Mouse (Mus musculus) left cerebral cortex, postnatal 10 days (tissue): Measurements from ENCODE around the gene Trim37. TPM values are rescaled to one million over a fixed set of nuclear protein-coding genes. Genes with fewer than 3 reads are reported as not detected.
"Not testable (repeated sequence)": the region's sequence is repeated elsewhere in the genome, so short reads cannot be mapped to it uniquely, and the experiment has no call there.

Experiments used
- DNase-seq, 2 experiments: peaks; one replicate each; pipeline ENCODE4 v3.0.0; 2021 to 2022; ENCODE audit warnings: low spot score in 2 of 2, mixed read lengths in 1 of 2; ENCODE audit errors: extremely low spot score in 1 of 2
- intact Hi-C: fragments of 180-260 bp; cut with DNase I; formaldehyde crosslinking; loops from one replicate; pipeline ENCODE4 v1.15.1; 2025
- microRNA-seq: library from miRNA; unstranded; fragments of <30 nt; microRNA quantifications from one replicate; pipeline ENCODE4 v1.2.0, GENCODE M21; 2022
- total RNA-seq, 2 experiments: library from RNA; stranded (reverse); gene quantifications; 2 replicates each; pipeline ENCODE4 v1.2.3; 2021

Trim37 gene
- total RNA-seq, 2 experiments from 2014 or later = 176 to 177 TPM

GRCm38 (mm10) chr11:87259792-87260191 is 132.9 kb downstream of the Trim37 start:
- DNase-seq = no peak
- intact Hi-C loops = no loop called here

DNA sequence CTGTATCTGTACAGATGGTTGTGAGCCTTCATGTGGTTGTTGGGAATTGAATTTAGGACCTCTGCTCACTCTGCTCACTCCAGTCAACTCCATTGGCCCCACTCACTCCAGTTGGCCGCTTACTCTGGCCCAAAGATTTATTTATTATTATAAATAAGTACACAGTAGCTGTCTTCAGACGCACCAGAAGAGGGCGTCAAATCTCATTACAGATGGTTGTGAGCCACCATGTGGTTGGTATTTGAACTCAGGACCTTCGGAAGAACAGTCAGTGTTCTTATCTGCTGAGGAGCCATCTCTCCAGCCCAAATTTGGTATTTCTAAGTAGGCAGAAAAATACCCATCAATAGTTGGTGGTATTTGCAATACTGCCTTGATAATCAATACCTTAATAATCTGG is 134.8 kb downstream of the Trim37 start:
- intact Hi-C loops, DNase-seq: not testable (repeated sequence)

DNA sequence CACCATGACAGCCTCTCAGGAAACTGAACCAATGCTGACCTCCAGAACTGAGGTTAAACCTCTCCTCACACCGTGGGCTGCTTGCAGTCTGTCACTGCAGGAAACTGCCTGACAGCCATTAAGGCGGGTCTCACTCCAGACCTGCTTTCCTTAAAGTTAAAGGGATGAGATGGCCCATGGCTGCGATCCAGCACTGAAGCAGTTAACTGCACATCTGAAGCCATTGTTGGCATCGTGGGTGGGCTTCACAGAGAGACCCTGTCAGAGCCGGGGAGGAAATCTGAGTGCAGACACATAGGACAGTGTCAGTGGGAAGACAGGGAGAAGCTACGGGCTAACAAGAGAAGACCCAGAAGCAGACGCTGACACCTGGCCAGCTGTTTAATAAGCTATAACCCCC is 137.1 kb downstream of the Trim37 start:
- intact Hi-C loops = no loop called here
- DNase-seq = no peak

DNA sequence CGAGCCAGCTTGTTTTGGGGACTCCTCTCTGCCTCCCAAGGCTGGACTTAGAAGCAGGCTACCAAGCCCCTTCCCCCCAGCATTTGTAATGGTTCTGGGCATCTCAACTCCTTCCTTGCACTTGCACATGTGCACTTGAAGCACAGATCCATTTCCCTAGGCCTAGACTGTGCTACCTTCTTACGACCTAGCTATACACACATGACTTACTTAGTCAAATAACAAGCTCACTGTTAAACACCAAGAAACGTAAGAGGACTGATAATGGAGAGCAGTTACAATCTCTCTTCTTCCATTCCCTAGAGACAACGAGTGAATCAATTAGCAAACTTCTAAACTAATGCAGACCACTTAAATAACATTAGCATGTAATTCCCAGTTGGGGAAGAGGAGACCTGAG is 139.4 kb downstream of the Trim37 start:
- intact Hi-C loops = no loop called here
- no peak for DNase-seq

GRCm38 (mm10) chr11:87268803-87269202 is 141.9 kb downstream of the Trim37 start:
- DNase-seq = no peak
- intact Hi-C loops = no loop called here

Small RNA genes within 50 kb of the gene (microRNA-seq; reads per million reads assigned to microRNA genes)
- gene Mir301 = 967 reads per million, percentile 76 among the genes with 10 or more reads in this experiment

Other genes starting within 250 kb of the Trim37 start
- gene Ypel2, start 133.4 kb upstream of the Trim37 start, total RNA-seq = 10 to 100 TPM; 21.4 to 22.4 TPM
- 10 to 100 TPM; 57.0 to 58.1 TPM for gene Gdpd1, start 53.0 kb upstream of the Trim37 start, total RNA-seq
- 10 to 100 TPM; 15.4 to 15.8 TPM for gene Smg8, start 40.3 kb upstream of the Trim37 start, total RNA-seq
- gene Prr11, start 18.4 kb upstream of the Trim37 start, total RNA-seq = 1 to 10 TPM; 1.3 to 1.5 TPM
- gene Ska2, start 17.8 kb upstream of the Trim37 start, total RNA-seq = 10 to 100 TPM; 16.3 to 16.9 TPM
- gene Ppm1e, start 231.9 kb downstream of the Trim37 start, total RNA-seq = 100 to 1,000 TPM; 173 to 181 TPM